ENCODE assay signal across 8 mouse cellular contexts in the genomic region with DNA sequence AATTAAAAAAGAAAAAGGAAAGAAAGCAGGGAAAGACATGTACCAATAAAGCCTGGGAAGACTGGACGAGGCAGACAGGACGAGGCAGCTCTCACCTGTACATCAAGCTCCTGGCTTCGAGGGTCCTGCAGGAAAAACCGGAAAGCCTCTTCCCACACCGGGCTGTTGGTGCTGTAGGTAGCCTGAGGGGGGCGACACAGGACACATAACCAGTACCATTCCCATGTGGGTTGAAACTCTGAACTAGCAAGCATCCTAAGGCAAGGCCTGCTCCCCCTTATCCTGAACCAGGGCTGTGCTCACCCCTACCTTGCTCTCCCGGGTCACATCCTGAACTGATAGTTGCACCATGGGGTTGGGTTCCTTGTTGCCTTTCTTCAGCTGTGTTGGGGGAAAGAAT. TPM values are rescaled to one million over a fixed set of nuclear protein-coding genes. Genes with fewer than 3 reads are reported as not detected.
A peak's percentile ranks its signal among the peaks of the same experiment; 100 is the strongest.
DNase-seq lines count a peak whose midpoint lies in the region; TF ChIP-seq lines count a peak whose summit lies in the region.

No protein-coding gene starts in this region.

- WGBS in cerebellum, adult 2 months = 60% methylated on average over 7 of the region's 7 CpGs

- peak; percentile 77 for TF ChIP-seq CTCF in cerebellum, adult 2 months (IDR thresholded peaks at IDR 0.05; ENCODE audit: borderline replicate concordance, insufficient read depth, low read depth, low read length)

- H3K4me1 ChIP-seq in cerebellum, adult 2 months (ENCODE audit: control insufficient read depth, insufficient read depth, low read length) = peaks cover 5% of the 10 kb centered on the region

- intact Hi-C loops in gastrocnemius, postnatal 36 days (cut with DNase I) = no loop called here

- no peak for TF ChIP-seq POLR2A in cerebellum, adult 2 months (IDR thresholded peaks at IDR 0.05; ENCODE audit: borderline replicate concordance, insufficient read depth, low read length)

- peak; percentile 59 for DNase-seq in gastrocnemius, adult 18-20 months (ENCODE audit: low spot score)
- no peak for DNase-seq in gastrocnemius, postnatal 36 days
- peak; percentile 44 for DNase-seq in spleen, adult 12 weeks (ENCODE audit: low spot score)
- no peak for DNase-seq in spleen, postnatal 14 days (ENCODE audit: low spot score in 2 of 2)
- DNase-seq in cerebellum, adult 2 months = peak; percentile 51 to 61
- DNase-seq in kidney, postnatal 14 days = peak; percentile 56
- DNase-seq in retina, embryonic 14.5 days (ENCODE audit: low spot score) = peak; percentile 66
- no peak for DNase-seq in urinary bladder, postnatal 10 days (ENCODE audit: low spot score)

- no peak overlapping the region for H3K27ac ChIP-seq in cerebellum, adult 2 months (ENCODE audit: insufficient read depth, low read length)

- H3K4me3 ChIP-seq in cerebellum, adult 2 months (replicated peaks; ENCODE audit: insufficient read depth, low read depth, low read length) = no peak overlapping the region

- no peaks in the 10 kb centered on the region for H3K27me3 ChIP-seq in cerebellum, adult 2 months (ENCODE audit: control insufficient read depth, insufficient read depth, low read length)

RNA-seq across cellular contexts. Expression of a gene that starts 6.8 kb away (rescaled TPM):
- total RNA-seq in gastrocnemius, adult 18-20 months (2021) = 10 to 100 TPM; 12.3 to 15.3 TPM
- 10 to 100 TPM; 12.8 to 13.0 TPM for total RNA-seq in gastrocnemius, postnatal 36 days (2021)
- 36.3 and 37.3 TPM in 2 replicates for polyA plus RNA-seq in cerebellum, adult 2 months (2012; rRNA removed)

RNA-seq across cellular contexts. Expression of a gene that starts 20.3 kb away (rescaled TPM):
- total RNA-seq in gastrocnemius, adult 18-20 months (2021) = 10 to 100 TPM in 1 of 2 experiments, 1 to 10 TPM in 1; 9.0 to 28.2 TPM
- total RNA-seq in gastrocnemius, postnatal 36 days (2021) = 10 to 100 TPM in 1 of 2 experiments, 1 to 10 TPM in 1; 5.6 to 21.4 TPM
- polyA plus RNA-seq in cerebellum, adult 2 months (2012; rRNA removed) = 28.9 and 36.1 TPM in 2 replicates

RNA-seq across cellular contexts. Expression of a gene that starts 24.9 kb away (rescaled TPM):
- total RNA-seq in gastrocnemius, adult 18-20 months (2021) = 100 to 1,000 TPM; 150 to 187 TPM
- 100 to 1,000 TPM; 155 to 171 TPM for total RNA-seq in gastrocnemius, postnatal 36 days (2021)
- 1,381 and 1,434 TPM in 2 replicates for polyA plus RNA-seq in cerebellum, adult 2 months (2012; rRNA removed)

RNA-seq across cellular contexts. Expression of a gene that starts 28.7 kb away (rescaled TPM):
- 1 to 10 TPM; 4.6 to 8.3 TPM for total RNA-seq in gastrocnemius, adult 18-20 months (2021)
- 1 to 10 TPM; 3.7 to 5.3 TPM for total RNA-seq in gastrocnemius, postnatal 36 days (2021)
- polyA plus RNA-seq in cerebellum, adult 2 months (2012; rRNA removed) = 15.4 and 18.7 TPM in 2 replicates

RNA-seq across cellular contexts. Expression of a gene that starts 30.3 kb away (rescaled TPM):
- total RNA-seq in gastrocnemius, adult 18-20 months (2021) = 1,000 to 10,000 TPM; 1,015 to 1,049 TPM
- total RNA-seq in gastrocnemius, postnatal 36 days (2021) = 100 to 1,000 TPM; 857 to 980 TPM
- 1,271 and 1,490 TPM in 2 replicates for polyA plus RNA-seq in cerebellum, adult 2 months (2012; rRNA removed)

Comparison
In these comparisons a context has a peak if more than half of its experiments do, and no peak if none do; other contexts are left out.
1. DNase-seq: peak in gastrocnemius, adult 18-20 months (single experiment), spleen, adult 12 weeks (single experiment), cerebellum, adult 2 months (2 of 2), kidney, postnatal 14 days (single experiment) and retina, embryonic 14.5 days (single experiment); none in gastrocnemius, postnatal 36 days (0 of 2), spleen, postnatal 14 days (0 of 2) and urinary bladder, postnatal 10 days (single experiment).